Mouse (Mus musculus) CH12.LX (cell line): Measurements from ENCODE around the gene Nfia. TPM values are rescaled to one million over a fixed set of nuclear protein-coding genes. Genes with fewer than 3 reads are reported as not detected.

Experiments
- DNase-seq: peaks from one replicate; pipeline ENCODE4 v3.0.0-alpha.2; 2013; ENCODE audit errors: extremely low read depth
- H3K27ac ChIP-seq: 2 replicates; pipeline ENCODE4 v1.5.1; 2012; ENCODE audit warnings: low read depth, mild to moderate bottlenecking, control low read depth, moderate library complexity; ENCODE audit not compliant: insufficient read depth
- H3K27me3 ChIP-seq: replicated peaks from 2 replicates; pipeline ENCODE3; 2012; ENCODE audit warnings: inconsistent platforms
- H3K36me3 ChIP-seq, 2 experiments: replicated peaks in 1 of 2; 2 replicates each; pipeline versions ENCODE3 to v1.6.1; 2012; ENCODE audit warnings: inconsistent platforms in 1 of 2, low read length in 1 of 2, mild to moderate bottlenecking in 1 of 2, mixed read lengths in 1 of 2, moderate library complexity in 1 of 2; ENCODE audit not compliant: control insufficient read depth in 1 of 2, insufficient read depth in 1 of 2
- H3K4me1 ChIP-seq, 2 experiments: 2 replicates each; pipeline ENCODE4 v1.6.1; 2012; ENCODE audit warnings: inconsistent platforms in 1 of 2, moderate library complexity in 1 of 2; ENCODE audit not compliant: insufficient read depth in 2 of 2, control insufficient read depth in 1 of 2
- H3K4me2 ChIP-seq: 2 replicates; pipeline ENCODE4 v1.6.1; 2012; ENCODE audit warnings: low read depth, mild to moderate bottlenecking, control low read depth; ENCODE audit not compliant: poor library complexity, insufficient read depth, severe bottlenecking
- H3K4me3 ChIP-seq, 3 experiments: fragments of 150-350 bp in 1 of 3; sonication (generic) in 1 of 3; replicated peaks in 1 of 3; 2 replicates each; pipeline versions ENCODE3 to v1.5.1; 2011 to 2012; ENCODE audit warnings: low read depth in 2 of 3, low read length in 2 of 3, mild to moderate bottlenecking in 2 of 3, moderate library complexity in 2 of 3, control low read depth in 1 of 3, improper control_type of control experiment in 1 of 3, inconsistent platforms in 1 of 3, mixed read lengths in 1 of 3; ENCODE audit not compliant: poor library complexity in 1 of 3
- H3K79me2 ChIP-seq: replicated peaks from 2 replicates; pipeline ENCODE4 v1.6.1; 2012; ENCODE audit warnings: mild to moderate bottlenecking, moderate library complexity; ENCODE audit not compliant: control insufficient read depth, poor library complexity, insufficient read depth, severe bottlenecking; ENCODE audit errors: extremely low read depth
- H3K9ac ChIP-seq: 2 replicates; pipeline ENCODE4 v1.6.1; 2012; ENCODE audit warnings: low read depth, mild to moderate bottlenecking, control low read depth, moderate library complexity; ENCODE audit not compliant: insufficient read depth
- H3K9me3 ChIP-seq: replicated peaks from 2 replicates; pipeline ENCODE3; 2012; ENCODE audit warnings: low read length, inconsistent platforms, mixed read lengths
- BHLHE40 ChIP-seq: IDR thresholded peaks from 2 replicates; pipeline ENCODE4 v1.6.1; 2011; ENCODE audit warnings: mild to moderate bottlenecking, low read depth, low read length, improper control_type of control experiment
- CHD2 ChIP-seq: IDR thresholded peaks from 2 replicates; pipeline ENCODE4 v1.6.1; 2011; ENCODE audit warnings: low read length, improper control_type of control experiment
- CTCF ChIP-seq, 2 experiments: IDR thresholded peaks in 1 of 2; conservative IDR thresholded peaks in 1 of 2; 2 replicates each; pipeline ENCODE4 v1.5.1; 2011 to 2012; ENCODE audit warnings: low read depth in 2 of 2, low read length in 2 of 2, improper control_type of control experiment in 1 of 2, inconsistent platforms in 1 of 2, mild to moderate bottlenecking in 1 of 2, moderate library complexity in 1 of 2
- E2F4 ChIP-seq: IDR thresholded peaks from 2 replicates; pipeline ENCODE4 v1.6.1; 2011; ENCODE audit warnings: low read depth, low read length, improper control_type of control experiment; ENCODE audit not compliant: insufficient replicate concordance
- ELF1 ChIP-seq: IDR thresholded peaks from 2 replicates; pipeline ENCODE4 v1.6.1; 2014; ENCODE audit warnings: low read depth, mild to moderate bottlenecking, inconsistent platforms, low read length, improper control_type of control experiment
- EP300 ChIP-seq: IDR thresholded peaks from 2 replicates; pipeline ENCODE4 v1.6.1; 2011; ENCODE audit warnings: low read length, improper control_type of control experiment
- HCFC1 ChIP-seq: IDR thresholded peaks from 2 replicates; pipeline ENCODE4 v1.6.1; 2012; ENCODE audit warnings: low read depth, mild to moderate bottlenecking, inconsistent platforms, low read length, improper control_type of control experiment
- IRF4 ChIP-seq: IDR thresholded peaks from 2 replicates; pipeline ENCODE4 v1.6.1; 2014; ENCODE audit warnings: low read depth, mild to moderate bottlenecking, inconsistent platforms, low read length, improper control_type of control experiment
- JUND ChIP-seq: conservative IDR thresholded peaks from 2 replicates; pipeline ENCODE4 v1.6.1; 2011; ENCODE audit warnings: low read depth, low read length, improper control_type of control experiment
- MAX ChIP-seq: IDR thresholded peaks from 2 replicates; pipeline ENCODE4 v1.6.1; 2011; ENCODE audit warnings: low read length, improper control_type of control experiment
- MAZ ChIP-seq: IDR thresholded peaks from 2 replicates; pipeline ENCODE4 v1.6.1; 2012; ENCODE audit warnings: low read depth, mild to moderate bottlenecking, inconsistent platforms, low read length, improper control_type of control experiment, moderate library complexity
- POLR2A ChIP-seq: IDR thresholded peaks from 2 replicates; pipeline ENCODE4 v1.6.1; 2011; ENCODE audit warnings: low read depth, mild to moderate bottlenecking, improper control_type of control experiment, low read length
- POLR2AphosphoS2 ChIP-seq: IDR thresholded peaks from 2 replicates; pipeline ENCODE4 v1.6.1; 2011; ENCODE audit warnings: low read depth, low read length, improper control_type of control experiment
- SIN3A ChIP-seq: IDR thresholded peaks from 2 replicates; pipeline ENCODE4 v1.6.1; 2012; ENCODE audit warnings: low read length, improper control_type of control experiment, inconsistent platforms
- SMC3 ChIP-seq: IDR thresholded peaks from 2 replicates; pipeline ENCODE4 v1.6.1; 2011; ENCODE audit warnings: low read depth, low read length, improper control_type of control experiment
- TBP ChIP-seq: conservative IDR thresholded peaks from 2 replicates; pipeline ENCODE4 v1.6.1; 2011; ENCODE audit warnings: low read depth, low read length, improper control_type of control experiment
- USF1 ChIP-seq: IDR thresholded peaks from 2 replicates; pipeline ENCODE4 v1.6.1; 2014; ENCODE audit warnings: low read depth, mild to moderate bottlenecking, inconsistent platforms, low read length, improper control_type of control experiment
- USF2 ChIP-seq: conservative IDR thresholded peaks from 2 replicates; pipeline ENCODE4 v1.6.1; 2011; ENCODE audit warnings: low read depth, low read length, improper control_type of control experiment
- ZC3H11A ChIP-seq: IDR thresholded peaks from 2 replicates; pipeline ENCODE4 v1.6.1; 2012; ENCODE audit warnings: low read depth, mild to moderate bottlenecking, inconsistent platforms, low read length, improper control_type of control experiment
- ZMIZ1 ChIP-seq: IDR thresholded peaks from 2 replicates; pipeline ENCODE4 v1.6.1; 2012; ENCODE audit warnings: low read depth, mild to moderate bottlenecking, inconsistent platforms, low read length, improper control_type of control experiment
- dilution Hi-C: fragments of 300-500 bp; cut with MboI; formaldehyde crosslinking; loops from 2 replicates; pipeline ENCODE4 v1.14.3; 2020; ENCODE audit warnings: low sequenced_read_pairs; ENCODE audit not compliant: extremely low pct_unique_long_range_greater_than_20kb, extremely low pct_ligation_motif_present
- in situ Hi-C: fragments of 300-500 bp; cut with MboI; formaldehyde crosslinking; loops from 3 replicates; pipeline ENCODE4 v1.14.3; 2019; ENCODE audit warnings: low sequenced_read_pairs, low pct_ligation_motif_present, low pct_unique_long_range_greater_than_20kb, mixed read lengths
- polyA plus RNA-seq: library from polyadenylated mRNA; unstranded; fragments of >175 nt; gene quantifications from 2 replicates; pipeline ENCODE4 v1.2.1, GENCODE M21; 2012; ENCODE audit warnings: low read depth; ENCODE audit not compliant: insufficient read length
- total RNA-seq, 2 experiments: library from RNA; depleted of rRNA; stranded (reverse); fragments of 300-350 nt in 1 of 2; fragments of >200 nt in 1 of 2; gene quantifications; 2 replicates each; pipeline ENCODE4 v1.2.3; 2012 to 2014

Nfia gene
- total and polyA plus RNA-seq, 3 experiments, result not detected

DNA sequence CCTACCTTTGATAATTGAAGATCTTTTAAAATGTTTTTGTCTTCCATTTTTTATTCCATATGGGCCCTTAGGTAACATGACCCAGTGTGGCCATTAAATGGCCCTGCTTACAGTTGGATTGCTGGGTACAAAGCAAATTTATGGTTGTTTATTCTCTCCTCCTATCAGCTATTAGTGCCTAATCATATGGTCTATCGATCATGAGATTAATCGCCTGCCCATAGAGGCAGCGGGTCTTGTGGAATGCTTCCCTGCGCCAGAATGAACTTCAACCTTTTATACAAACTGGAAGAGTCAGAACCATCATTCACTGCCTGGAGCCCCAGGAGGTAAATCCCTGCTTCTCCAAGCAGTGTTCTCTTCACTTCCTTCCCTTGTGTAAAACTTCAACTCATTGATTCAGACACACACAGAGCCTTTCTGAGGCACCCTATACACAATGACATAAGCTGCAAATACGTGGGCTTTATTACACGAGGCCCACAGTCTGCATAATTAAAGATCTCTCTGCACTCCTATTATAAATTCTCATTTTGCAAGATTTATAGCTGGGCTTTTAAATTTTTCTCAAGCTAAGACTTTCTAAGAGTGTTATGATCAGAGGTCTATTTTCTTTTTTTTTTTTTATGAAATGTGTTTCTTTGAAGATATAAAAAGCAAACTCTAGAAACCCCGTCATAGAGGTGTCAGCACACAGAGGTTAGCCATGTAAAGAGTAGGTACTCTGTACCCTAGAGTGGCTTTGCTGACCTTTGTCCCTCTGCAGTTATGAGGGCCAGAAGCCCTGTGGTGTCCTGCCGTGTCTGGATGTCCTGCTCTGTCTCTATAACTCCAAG lies 67.9 kb downstream of the Nfia start:
- Histone ChIP-seq H3K4me2 (no peak overlapping the region), H3K27ac (no peak overlapping the region)
- in situ Hi-C loops, result no loop called here
- TF ChIP-seq IRF4 (no peak), USF2 (no peak), ZMIZ1 (no peak), JUND (no peak), E2F4 (no peak), CHD2 (no peak), EP300 (no peak), MAX (no peak), BHLHE40 (no peak), USF1 (no peak), POLR2A (no peak), SMC3 (no peak), HCFC1 (no peak), ELF1 (no peak), TBP (no peak)
- TF ChIP-seq, all 38 proteins: peak for 0
- Histone ChIP-seq H3K36me3 (no peaks in the 10 kb centered on the region), H3K4me3 (no peak overlapping the region), H3K9ac (no peak overlapping the region), H3K9me3 (peaks cover 70% of the 10 kb centered on the region), H3K27me3 (no peaks in the 10 kb centered on the region), H3K4me1 (no peaks in the 10 kb centered on the region), H3K79me2 (no peaks in the 10 kb centered on the region)
- dilution Hi-C loops, result no loop called here
- no peak for DNase-seq

GRCm38 (mm10) chr4:97841063-97841595 lies 68.6 kb downstream of the Nfia start:
- no peaks in the 10 kb centered on the region for H3K4me1 ChIP-seq
- H3K4me3 ChIP-seq, result no peak overlapping the region
- no peak overlapping the region for H3K4me2 ChIP-seq
- no peaks in the 10 kb centered on the region for H3K27me3 ChIP-seq
- no peak for TF ChIP-seq MAZ
- TF ChIP-seq CTCF (conservative IDR thresholded peaks at IDR 0.05 in 1 of 2, IDR thresholded peaks at IDR 0.05 in 1 of 2; ENCODE audit: low read depth in 2 of 2, low read length in 2 of 2), result no peak
- no peak for TF ChIP-seq POLR2AphosphoS2
- TF ChIP-seq SIN3A, result no peak
- no peak for TF ChIP-seq ZC3H11A
- dilution Hi-C loops, result no loop called here
- H3K79me2 ChIP-seq, result no peaks in the 10 kb centered on the region
- H3K36me3 ChIP-seq, result no peaks in the 10 kb centered on the region
- peaks cover 63% of the 10 kb centered on the region for H3K9me3 ChIP-seq
- no peak overlapping the region for H3K27ac ChIP-seq
- in situ Hi-C loops, result no loop called here
- no peak overlapping the region for H3K9ac ChIP-seq
- no peak for DNase-seq
